Mouse (Mus musculus) liver, embryonic 13.5 days (tissue): ENCODE data around the gene Tmem170. TPM values are rescaled to one million over a fixed set of nuclear protein-coding genes. Genes with fewer than 3 reads are reported as not detected.
"Not testable (repeated sequence)": the region's sequence is repeated elsewhere in the genome, so short reads cannot be mapped to it uniquely, and the experiment has no call there.

Source experiments
- ATAC-seq: fragments of 200-750 bp; cut with Nextera tagmentation; 2 replicates; pipeline ENCODE4 v1.8.0; 2017; ENCODE audit warnings: low read depth, mild to moderate bottlenecking, moderate number of reproducible peaks, moderate library complexity
- DNase-seq: peaks from one replicate; pipeline ENCODE4 v3.0.0; 2022
- H3K27ac ChIP-seq: fragments of 300-500 bp; sonication (generic); 2 replicates; pipeline ENCODE4 v1.5.1; 2015; ENCODE audit warnings: moderate library complexity, mild to moderate bottlenecking, inconsistent platforms
- H3K27me3 ChIP-seq: fragments of 300-500 bp; sonication (generic); 2 replicates; pipeline ENCODE4 v1.6.1; 2015; ENCODE audit warnings: mild to moderate bottlenecking, inconsistent platforms
- H3K36me3 ChIP-seq: fragments of 300-500 bp; sonication (generic); 2 replicates; pipeline ENCODE4 v1.6.1; 2015; ENCODE audit warnings: mild to moderate bottlenecking, inconsistent platforms
- H3K4me1 ChIP-seq: fragments of 300-500 bp; sonication (generic); replicated peaks from 2 replicates; pipeline ENCODE4 v1.6.1; 2015; ENCODE audit warnings: inconsistent platforms
- H3K4me2 ChIP-seq: fragments of 300-500 bp; sonication (generic); 2 replicates; pipeline ENCODE4 v1.6.1; 2015; ENCODE audit warnings: inconsistent platforms, mild to moderate bottlenecking, moderate library complexity
- H3K4me3 ChIP-seq: fragments of 300-500 bp; sonication (generic); replicated peaks from 2 replicates; pipeline ENCODE4 v1.5.1; 2015; ENCODE audit warnings: mild to moderate bottlenecking, inconsistent platforms
- H3K9ac ChIP-seq: fragments of 300-500 bp; sonication (generic); 2 replicates; pipeline ENCODE4 v1.6.1; 2015; ENCODE audit warnings: mild to moderate bottlenecking, inconsistent platforms
- H3K9me3 ChIP-seq: fragments of 300-500 bp; sonication (generic); replicated peaks from 2 replicates; pipeline ENCODE4 v1.6.1; 2016; ENCODE audit warnings: inconsistent platforms
- WGBS: fragments of 180-500 bp; shearing (Covaris S2); methylation state at CpG from one replicate; pipeline ENCODE4 v1.1.7; 2015; ENCODE audit not compliant: insufficient replicate concordance; 5-methylcytosine and 5-hydroxymethylcytosine counted together
- polyA plus RNA-seq: library from polyadenylated mRNA; unstranded; fragments of >200 nt; fragmentation: Nextera tagmentation; extraction: Ambion mirVana; gene quantifications from 2 replicates; pipeline ENCODE4 v1.2.1, GENCODE M21; 2015

Tmem170 gene
- polyA plus RNA-seq, 1 experiment from 2014 or later = 4.3 TPM

GRCm38 (mm10) chr8:111871278-111871677, 5.3 kb downstream of the Tmem170 start:
- no peaks in the 10 kb centered on the region for H3K27me3 ChIP-seq
- ATAC-seq (no peak), DNase-seq (no peak)
- H3K9ac ChIP-seq = no peak overlapping the region
- H3K27ac ChIP-seq = no peak overlapping the region
- peaks cover 20% of the 10 kb centered on the region for H3K4me1 ChIP-seq
- H3K4me3 ChIP-seq = no peak overlapping the region
- no peaks in the 10 kb centered on the region for H3K9me3 ChIP-seq
- no peak overlapping the region for H3K4me2 ChIP-seq
- 0 out of 2 replicates have a peak, but pooled peaks cover 4% of the 10 kb centered on the region for H3K36me3 ChIP-seq
- 58% methylated on average over 3 of the region's 3 CpGs for WGBS

- H3K36me3 ChIP-seq = 0 out of 2 replicates have a peak, but pooled peaks cover 8% of the 10 kb centered on the region
- WGBS = 54% methylated on average over 2 of the region's 3 CpGs
- H3K9ac ChIP-seq = no peak overlapping the region
Observed at GRCm38 (mm10) chr8:111870379-111870778, 6.2 kb downstream of the Tmem170 start.

DNA sequence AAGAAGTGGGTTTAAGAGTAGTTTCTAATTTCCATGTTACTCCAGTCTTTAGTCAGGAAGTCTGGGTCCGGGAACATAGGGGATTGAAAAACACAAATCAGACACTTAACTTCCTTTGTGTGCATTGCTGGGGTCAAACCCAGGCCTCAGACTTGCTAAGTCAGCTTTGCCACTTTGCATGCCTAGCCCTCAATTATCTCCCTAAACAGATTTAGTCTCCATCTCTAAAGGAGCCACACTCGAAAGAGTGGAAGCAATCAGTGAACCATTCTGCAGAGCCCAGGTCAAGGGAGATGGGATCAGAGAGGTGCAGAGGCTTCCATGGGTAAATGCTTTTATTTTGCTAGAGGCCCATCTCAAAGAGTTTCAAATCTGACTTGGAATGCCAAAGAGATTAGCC, 7.9 kb downstream of the Tmem170 start:
- 33% methylated on average over 2 of the region's 2 CpGs for WGBS
- no peak for ATAC-seq
- H3K4me1 ChIP-seq = peaks cover 9% of the 10 kb centered on the region
- H3K27me3 ChIP-seq = no peaks in the 10 kb centered on the region
- DNase-seq = no peak
- no peak overlapping the region for H3K9ac ChIP-seq
- 0 out of 2 replicates have a peak, but pooled peaks cover 11% of the 10 kb centered on the region for H3K36me3 ChIP-seq
- H3K4me3 ChIP-seq = no peak overlapping the region
- H3K27ac ChIP-seq = no peak overlapping the region
- H3K4me2 ChIP-seq = no peak overlapping the region
- H3K9me3 ChIP-seq = no peaks in the 10 kb centered on the region

More at GRCm38 (mm10) chr8:111870379-111870778, 6.2 kb downstream of the Tmem170 start:
- DNase-seq = no peak
- Histone ChIP-seq H3K9me3 (no peaks in the 10 kb centered on the region), H3K4me1 (peaks cover 13% of the 10 kb centered on the region), H3K4me3 (no peak overlapping the region), H3K27ac (no peak overlapping the region), H3K27me3 (no peaks in the 10 kb centered on the region), H3K4me2 (no peak overlapping the region)
- ATAC-seq = no peak

- WGBS = 73% methylated on average over 6 of the region's 6 CpGs
- no peak for ATAC-seq
Observed at GRCm38 (mm10) chr8:111865857-111866256, 10.7 kb downstream of the Tmem170 start.

GRCm38 (mm10) chr8:111865130-111865852, 11.3 kb downstream of the Tmem170 start:
- Histone ChIP-seq H3K4me3 (no peak overlapping the region), H3K27me3 (no peaks in the 10 kb centered on the region), H3K27ac (no peak overlapping the region), H3K4me2 (no peak overlapping the region), H3K4me1 (no peaks in the 10 kb centered on the region), H3K36me3 (0 out of 2 replicates have a peak, but pooled peaks cover 7% of the 10 kb centered on the region), H3K9me3 (no peaks in the 10 kb centered on the region), H3K9ac (no peak overlapping the region)
- ATAC-seq (no peak), DNase-seq (no peak)
- WGBS = 72% methylated on average over 8 of the region's 8 CpGs

More at GRCm38 (mm10) chr8:111865857-111866256, 10.7 kb downstream of the Tmem170 start:
- Histone ChIP-seq H3K9me3 (no peaks in the 10 kb centered on the region), H3K4me1 (no peaks in the 10 kb centered on the region), H3K27ac (no peak overlapping the region), H3K4me2 (no peak overlapping the region), H3K9ac (no peak overlapping the region), H3K4me3 (no peak overlapping the region), H3K27me3 (no peaks in the 10 kb centered on the region), H3K36me3 (0 out of 2 replicates have a peak, but pooled peaks cover 7% of the 10 kb centered on the region)
- no peak for DNase-seq

DNA sequence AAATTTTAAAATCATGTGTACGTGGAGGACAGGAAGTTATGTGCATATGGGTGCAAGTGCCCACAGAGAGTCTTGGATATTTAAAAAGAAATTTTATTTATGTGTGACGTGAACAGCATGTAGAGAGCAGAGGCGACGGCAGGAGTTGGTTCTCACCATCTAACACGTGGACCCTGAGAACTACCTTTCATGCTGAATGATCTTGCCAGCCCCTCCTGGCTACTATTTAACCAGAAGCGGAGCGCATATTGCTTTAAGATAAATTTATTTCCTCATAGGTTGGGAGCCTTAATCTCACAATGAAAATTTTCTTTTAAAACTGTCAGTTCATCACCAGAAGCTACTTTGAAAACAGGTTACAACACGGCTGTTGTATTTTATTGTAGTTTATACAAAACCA, 11.9 kb downstream of the Tmem170 start:
- no peak for DNase-seq
- Histone ChIP-seq H3K36me3 (0 out of 2 replicates have a peak, but pooled peaks cover 7% of the 10 kb centered on the region), H3K9ac (no peak overlapping the region), H3K9me3 (no peaks in the 10 kb centered on the region), H3K4me2 (no peak overlapping the region), H3K4me3 (no peak overlapping the region), H3K27ac (no peak overlapping the region), H3K4me1 (no peaks in the 10 kb centered on the region), H3K27me3 (no peaks in the 10 kb centered on the region)
- WGBS = 77% methylated on average over 8 of the region's 8 CpGs
- ATAC-seq = no peak

DNA sequence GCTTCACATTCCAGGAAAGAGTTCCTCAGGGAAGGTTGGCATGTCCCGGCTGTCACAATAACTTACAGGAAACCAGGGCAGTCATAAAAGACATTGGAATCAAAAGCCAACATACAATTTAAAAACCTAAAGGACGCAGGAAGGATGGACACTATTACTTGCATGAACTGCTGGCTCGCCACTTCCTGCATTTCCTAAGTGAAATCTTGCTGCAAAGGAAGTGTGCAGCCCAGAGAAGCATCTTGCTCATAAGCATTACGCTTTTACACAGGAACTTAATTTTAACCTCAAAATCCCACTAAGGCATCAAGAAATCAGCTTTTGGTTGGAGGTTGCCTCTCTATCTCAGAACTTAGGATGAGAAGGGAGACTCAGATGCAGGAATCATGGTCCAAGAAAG, 13.3 kb downstream of the Tmem170 start:
- H3K4me1 ChIP-seq = no peaks in the 10 kb centered on the region
- ATAC-seq = no peak
- 37% methylated on average over 4 of the region's 4 CpGs for WGBS

DNA sequence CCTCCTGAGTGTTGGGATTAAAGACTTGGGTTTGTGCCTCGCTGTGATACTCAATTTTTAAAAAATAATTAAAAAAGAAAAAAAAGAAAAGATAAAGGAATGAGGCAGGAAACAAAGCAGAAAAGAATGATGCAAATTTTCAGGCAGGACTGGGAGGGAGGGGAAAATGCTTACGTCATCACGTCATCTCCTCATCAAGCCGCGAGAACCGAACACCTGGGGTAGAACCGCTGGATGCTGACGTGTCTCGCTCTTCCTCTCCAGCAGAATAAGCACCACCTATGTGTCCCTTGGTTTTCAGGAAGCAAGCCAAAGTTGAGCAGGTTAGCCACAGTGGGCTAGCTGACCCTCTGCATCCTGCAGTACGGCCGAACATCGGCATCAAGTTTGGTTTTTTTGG, 20.6 kb downstream of the Tmem170 start:
- 80% methylated on average over 12 of the region's 12 CpGs for WGBS
- ATAC-seq (no peak), DNase-seq (no peak)
- H3K4me3 ChIP-seq = no peak overlapping the region
- no peaks in the 10 kb centered on the region for H3K9me3 ChIP-seq
- no peaks in the 10 kb centered on the region for H3K27me3 ChIP-seq
- H3K36me3 ChIP-seq = no peaks in the 10 kb centered on the region
- H3K4me1 ChIP-seq = peaks cover 35% of the 10 kb centered on the region
- H3K9ac ChIP-seq = no peak overlapping the region
- H3K27ac ChIP-seq = no peak overlapping the region
- H3K4me2 ChIP-seq = no peak overlapping the region

More for the DNA sequence above, 13.3 kb downstream of the Tmem170 start:
- Histone ChIP-seq H3K4me3 (no peak overlapping the region), H3K4me2 (no peak overlapping the region), H3K9ac (no peak overlapping the region), H3K27me3 (no peaks in the 10 kb centered on the region), H3K36me3 (0 out of 2 replicates have a peak, but pooled peaks cover 7% of the 10 kb centered on the region), H3K9me3 (no peaks in the 10 kb centered on the region), H3K27ac (no peak overlapping the region)
- DNase-seq = no peak

- DNase-seq = peak; percentile 95
- H3K4me2 ChIP-seq = peak within 1 kb of the TSS; percentile 96
- no peaks in the 10 kb centered on the region for H3K36me3 ChIP-seq
- H3K4me3 ChIP-seq = peak within 1 kb of the TSS; percentile 89
- H3K4me1 ChIP-seq = peaks cover 49% of the 10 kb centered on the region
- no peaks in the 10 kb centered on the region for H3K27me3 ChIP-seq
- H3K9ac ChIP-seq = peak within 1 kb of the TSS; percentile 89
- H3K27ac ChIP-seq = peak within 1 kb of the TSS; percentile 68
- WGBS = under 1% methylated on average over 53 of the region's 53 CpGs
- peak; percentile 100 for ATAC-seq
- H3K9me3 ChIP-seq = no peaks in the 10 kb centered on the region
Observed at GRCm38 (mm10) chr8:111853861-111854501, 22.6 kb downstream of the Tmem170 start, which contains the start of gene Cfdp1. Gene Cfdp1, minus strand, starts transcription at chr8:111854291.

GRCm38 (mm10) chr8:111853219-111853618, 23.3 kb downstream of the Tmem170 start:
- H3K4me3 ChIP-seq = peak overlapping the region; percentile 89
- H3K4me2 ChIP-seq = peak overlapping the region; percentile 96
- not testable (repeated sequence) for DNase-seq, ATAC-seq, H3K9me3 ChIP-seq, H3K27me3 ChIP-seq, H3K36me3 ChIP-seq
- H3K27ac ChIP-seq = peak overlapping the region; percentile 68; the same call in 1 of the 2 replicates
- peaks cover 51% of the 10 kb centered on the region for H3K4me1 ChIP-seq
- H3K9ac ChIP-seq = peak overlapping the region; percentile 89
- 35% methylated on average over 12 of the region's 12 CpGs for WGBS

GRCm38 (mm10) chr8:111846746-111847145, 29.8 kb downstream of the Tmem170 start:
- Histone ChIP-seq H3K27me3 (no peaks in the 10 kb centered on the region), H3K4me1 (peaks cover 32% of the 10 kb centered on the region), H3K9ac (no peak overlapping the region), H3K27ac (no peak overlapping the region), H3K9me3 (no peaks in the 10 kb centered on the region), H3K4me3 (no peak overlapping the region), H3K4me2 (no peak overlapping the region), H3K36me3 (peaks cover 25% of the 10 kb centered on the region)
- 80% methylated on average over 6 of the region's 6 CpGs for WGBS
- DNase-seq (no peak), ATAC-seq (no peak)
